Mouse (Mus musculus): ENCODE measurements around the gene Abhd11.

DNA sequence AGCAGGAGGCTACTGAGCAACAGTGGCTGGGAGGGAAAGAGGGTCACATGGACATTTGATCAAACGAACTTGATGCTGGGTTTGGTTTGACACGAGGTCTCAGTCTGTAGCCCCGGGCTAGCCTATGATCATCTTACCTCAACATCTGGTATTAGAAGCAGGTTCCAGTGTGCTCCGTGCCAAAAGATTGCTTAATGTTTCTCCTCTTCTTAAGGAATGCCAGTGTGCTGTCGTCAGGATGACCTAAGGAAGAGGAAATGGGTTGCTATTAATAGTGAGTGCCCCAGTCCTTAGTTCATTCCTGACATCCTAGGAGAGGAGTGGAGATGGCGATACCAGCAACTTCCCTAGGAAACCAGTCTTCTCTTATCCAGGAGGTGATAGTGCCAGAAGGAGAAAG lies 19.2 kb upstream of the Abhd11 start:
- TF ChIP-seq CTCF (IDR thresholded peaks at IDR 0.05; ENCODE audit: extremely low read depth, insufficient read depth, low read length) (no peak), POLR2A (IDR thresholded peaks at IDR 0.05; ENCODE audit: extremely low read depth, insufficient read depth, low read length) (no peak)
